Comparison of ENCODE assay signal across 25 mouse cellular contexts in the genomic region with DNA sequence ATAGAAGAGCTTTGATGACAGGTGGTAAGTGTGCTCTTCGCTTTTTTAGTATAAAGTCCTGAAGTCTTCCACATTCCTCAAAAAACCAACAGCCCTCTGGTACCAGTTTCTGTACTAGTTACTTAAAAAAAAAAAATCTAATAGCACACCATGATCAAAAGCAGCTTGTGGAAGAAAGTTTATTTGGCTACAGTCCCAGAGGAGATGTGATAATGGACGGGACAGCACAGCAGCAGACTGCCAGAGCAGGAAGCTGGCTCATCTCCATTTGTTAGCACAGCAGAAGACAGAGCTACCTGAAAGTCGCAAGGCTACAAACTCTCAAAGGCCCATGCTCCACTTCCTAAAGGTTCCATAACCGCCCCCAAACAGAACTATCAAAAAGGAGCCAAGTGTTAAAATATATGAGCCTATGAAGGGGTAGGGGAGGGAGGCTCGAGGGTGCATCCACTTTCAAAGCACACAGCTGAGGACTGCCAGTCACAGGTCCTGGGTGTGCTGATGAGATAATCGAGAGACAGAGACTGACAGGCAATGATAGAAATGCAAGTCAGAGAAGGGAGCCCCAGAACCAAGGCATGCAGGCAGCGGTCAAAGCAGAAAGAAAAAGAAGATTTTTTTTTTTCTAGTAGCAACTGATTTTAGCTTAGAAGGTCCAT. TPM values are rescaled to one million over a fixed set of nuclear protein-coding genes. Genes with fewer than 3 reads are reported as not detected.
"Had no signal": no experiment of that assay in that cellular context is flagged by ENCODE, and none has a peak within 500 bp of the region (broad histone marks: within the 10 kb centered on the region; RNA-seq: fewer than 3 reads in every experiment).

No protein-coding gene starts in this region.

- H3K4me3 ChIP-seq: limb, embryonic 12.5 days; liver, embryonic 13.5 days; midbrain, embryonic 15.5 days; neural tube, embryonic 12.5 days had no signal

- H3K27me3 ChIP-seq: limb, embryonic 12.5 days; liver, embryonic 13.5 days; midbrain, embryonic 15.5 days; neural tube, embryonic 12.5 days had no signal

- H3K4me1 ChIP-seq: limb, embryonic 12.5 days; liver, embryonic 13.5 days; midbrain, embryonic 15.5 days; neural tube, embryonic 12.5 days had no signal

- H3K36me3 ChIP-seq: limb, embryonic 12.5 days; liver, embryonic 13.5 days; midbrain, embryonic 15.5 days; neural tube, embryonic 12.5 days had no signal

- H3K9ac ChIP-seq: limb, embryonic 12.5 days; liver, embryonic 13.5 days; liver, postnatal 0 days; midbrain, embryonic 15.5 days; neural tube, embryonic 12.5 days had no signal

- H3K27ac ChIP-seq: limb, embryonic 12.5 days; liver, embryonic 13.5 days; midbrain, embryonic 15.5 days; neural tube, embryonic 12.5 days; stomach, postnatal 0 days had no signal

- ATAC-seq: liver, postnatal 0 days; lung, postnatal 0 days; midbrain, embryonic 15.5 days had no signal

- H3K4me2 ChIP-seq: limb, embryonic 12.5 days; liver, embryonic 13.5 days; midbrain, embryonic 11.5 days; midbrain, embryonic 15.5 days; neural tube, embryonic 12.5 days had no signal

- H3K9me3 ChIP-seq: liver, embryonic 13.5 days; midbrain, embryonic 15.5 days; neural tube, embryonic 12.5 days had no signal

- DNase-seq: kidney, adult 8-10 months; kidney, postnatal 36 days; layer of hippocampus, adult 9-11 months; layer of hippocampus, postnatal 36 days; liver; liver, embryonic 13.5 days; liver, postnatal 0 days; lung, postnatal 36 days; retina, postnatal 1 day; thymus, postnatal 36 days had no signal

RNA-seq across cellular contexts. Expression of a gene that starts 10.4 kb away (rescaled TPM):
- total RNA-seq: layer of hippocampus, adult 18-20 months; layer of hippocampus, postnatal 36 days; left cerebral cortex, adult 8-10 months; left cerebral cortex, postnatal 25 days; megakaryocyte, adult 5-6 weeks; monocyte, adult 5-6 weeks; neutrophil, adult 5-6 weeks had no signal
- polyA plus RNA-seq: kidney, embryonic 16.5 days; limb, embryonic 12.5 days; liver, embryonic 13.5 days; liver, postnatal 0 days; lung, postnatal 0 days; midbrain, embryonic 11.5 days; midbrain, embryonic 15.5 days; neural tube, embryonic 12.5 days; spleen, adult 2 months; stomach, postnatal 0 days; thymus, postnatal 0 days had no signal

RNA-seq across cellular contexts. Expression of a gene that starts 11.2 kb away (rescaled TPM):
- total RNA-seq: layer of hippocampus, adult 18-20 months; layer of hippocampus, postnatal 36 days; left cerebral cortex, adult 8-10 months; left cerebral cortex, postnatal 25 days; megakaryocyte, adult 5-6 weeks; monocyte, adult 5-6 weeks; neutrophil, adult 5-6 weeks had no signal
- polyA plus RNA-seq: kidney, embryonic 16.5 days; limb, embryonic 12.5 days; liver, embryonic 13.5 days; liver, postnatal 0 days; lung, postnatal 0 days; midbrain, embryonic 11.5 days; midbrain, embryonic 15.5 days; neural tube, embryonic 12.5 days; spleen, adult 2 months; stomach, postnatal 0 days; thymus, postnatal 0 days had no signal

RNA-seq across cellular contexts. Expression of a gene that starts 17.7 kb away (rescaled TPM):
- total RNA-seq: layer of hippocampus, adult 18-20 months; layer of hippocampus, postnatal 36 days; left cerebral cortex, adult 8-10 months; left cerebral cortex, postnatal 25 days; megakaryocyte, adult 5-6 weeks; monocyte, adult 5-6 weeks; neutrophil, adult 5-6 weeks had no signal
- polyA plus RNA-seq: kidney, embryonic 16.5 days; limb, embryonic 12.5 days; liver, embryonic 13.5 days; liver, postnatal 0 days; lung, postnatal 0 days; midbrain, embryonic 11.5 days; midbrain, embryonic 15.5 days; neural tube, embryonic 12.5 days; spleen, adult 2 months; stomach, postnatal 0 days; thymus, postnatal 0 days had no signal

RNA-seq across cellular contexts. Expression of a gene that starts 23.5 kb away (rescaled TPM):
- total RNA-seq: layer of hippocampus, adult 18-20 months; layer of hippocampus, postnatal 36 days; left cerebral cortex, adult 8-10 months; left cerebral cortex, postnatal 25 days; megakaryocyte, adult 5-6 weeks; monocyte, adult 5-6 weeks; neutrophil, adult 5-6 weeks had no signal
- polyA plus RNA-seq: kidney, embryonic 16.5 days; limb, embryonic 12.5 days; liver, embryonic 13.5 days; liver, postnatal 0 days; lung, postnatal 0 days; midbrain, embryonic 11.5 days; midbrain, embryonic 15.5 days; neural tube, embryonic 12.5 days; spleen, adult 2 months; stomach, postnatal 0 days; thymus, postnatal 0 days had no signal

RNA-seq across cellular contexts. Expression of a gene that starts 35.9 kb away (rescaled TPM):
- total RNA-seq: layer of hippocampus, adult 18-20 months; layer of hippocampus, postnatal 36 days; left cerebral cortex, adult 8-10 months; left cerebral cortex, postnatal 25 days; megakaryocyte, adult 5-6 weeks; monocyte, adult 5-6 weeks; neutrophil, adult 5-6 weeks had no signal
- polyA plus RNA-seq: kidney, embryonic 16.5 days; limb, embryonic 12.5 days; liver, embryonic 13.5 days; liver, postnatal 0 days; lung, postnatal 0 days; midbrain, embryonic 11.5 days; midbrain, embryonic 15.5 days; neural tube, embryonic 12.5 days; spleen, adult 2 months; stomach, postnatal 0 days had no signal
